Mouse (Mus musculus) MEL (cell line): Measurements from ENCODE around the gene Ints5.
A peak's percentile ranks its signal among the peaks of the same experiment; 100 is the strongest.

Source experiments
- BHLHE40 ChIP-seq: IDR thresholded peaks from 2 replicates; pipeline ENCODE4 v1.6.1; 2012; ENCODE audit warnings: low read depth, mild to moderate bottlenecking, inconsistent platforms, low read length, improper control_type of control experiment, borderline replicate concordance
- CHD2 ChIP-seq: IDR thresholded peaks from 2 replicates; pipeline ENCODE4 v1.6.1; 2011; ENCODE audit warnings: low read length, improper control_type of control experiment
- CTCF ChIP-seq, 3 experiments: IDR thresholded peaks in 2 of 3; conservative IDR thresholded peaks in 1 of 3; 2 replicates each; pipeline ENCODE4 v1.5.1; 2011 to 2012; ENCODE audit warnings: low read length in 3 of 3, low read depth in 2 of 3, mild to moderate bottlenecking in 2 of 3, improper control_type of control experiment in 1 of 3, inconsistent platforms in 1 of 3, mixed read lengths in 1 of 3, moderate library complexity in 1 of 3; ENCODE audit not compliant: control insufficient read depth in 1 of 3, insufficient read depth in 1 of 3, poor library complexity in 1 of 3, severe bottlenecking in 1 of 3
- ETS1 ChIP-seq: IDR thresholded peaks from 2 replicates; pipeline ENCODE4 v1.6.1; 2012; ENCODE audit warnings: low read depth, mild to moderate bottlenecking, inconsistent platforms, low read length, improper control_type of control experiment, moderate library complexity
- GABPA ChIP-seq: IDR thresholded peaks from 2 replicates; pipeline ENCODE4 v1.6.1; 2012; ENCODE audit warnings: low read depth, mild to moderate bottlenecking, inconsistent platforms, low read length, improper control_type of control experiment, moderate library complexity
- MEF2A ChIP-seq: IDR thresholded peaks from 2 replicates; pipeline ENCODE4 v1.6.1; 2014; ENCODE audit warnings: low read depth, mild to moderate bottlenecking, inconsistent platforms, low read length, improper control_type of control experiment; ENCODE audit not compliant: poor library complexity, insufficient replicate concordance, severe bottlenecking; ENCODE audit errors: extremely low read depth
- RAD21 ChIP-seq: IDR thresholded peaks from 2 replicates; pipeline ENCODE4 v1.6.1; 2011; ENCODE audit warnings: mild to moderate bottlenecking, low read depth, low read length, improper control_type of control experiment
- RCOR1 ChIP-seq: IDR thresholded peaks from 2 replicates; pipeline ENCODE4 v1.6.1; 2012; ENCODE audit warnings: low read depth, mild to moderate bottlenecking, inconsistent platforms, low read length, improper control_type of control experiment
- SMC3 ChIP-seq: IDR thresholded peaks from 2 replicates; pipeline ENCODE4 v1.6.1; 2011; ENCODE audit warnings: low read depth, low read length, improper control_type of control experiment
- TAL1 ChIP-seq: IDR thresholded peaks from 2 replicates; pipeline ENCODE4 v1.6.1; 2012; ENCODE audit warnings: mild to moderate bottlenecking, inconsistent platforms, low read length, moderate library complexity, mixed read lengths
- TCF12 ChIP-seq: IDR thresholded peaks from 2 replicates; pipeline ENCODE4 v1.6.1; 2014; ENCODE audit warnings: low read depth, mild to moderate bottlenecking, inconsistent platforms, low read length, improper control_type of control experiment, moderate library complexity

- TF ChIP-seq BHLHE40, result peak; percentile 80
- TF ChIP-seq RCOR1, result peak; percentile 98
- TF ChIP-seq GABPA, result no peak
- TF ChIP-seq CTCF (IDR thresholded peaks at IDR 0.05 in 2 of 3, conservative IDR thresholded peaks at IDR 0.05 in 1 of 3; ENCODE audit: control insufficient read depth in 1 of 3, insufficient read depth in 1 of 3, low read depth in 2 of 3, low read length in 3 of 3, poor library complexity in 1 of 3, severe bottlenecking in 1 of 3), result no peak
- peak; percentile 99 for TF ChIP-seq ETS1
- TF ChIP-seq TCF12, result peak; percentile 100
- TF ChIP-seq CHD2, result peak; percentile 21; the same call in 1 of the 2 replicates
- no peak for TF ChIP-seq SMC3
- no peak for TF ChIP-seq RAD21
- TF ChIP-seq MEF2A, result 0 out of 2 replicates have a peak, but pooled peaks have one; percentile 71
- peak; percentile 77 for TF ChIP-seq TAL1
These were observed 35.2 kb downstream of the Ints5 start for GRCm38 (mm10) chr19:8927891-8928525.
